Mouse (Mus musculus) ES-E14 (cell line): ENCODE measurements around the gene Lgals9. TPM values are rescaled to one million over a fixed set of nuclear protein-coding genes. Genes with fewer than 3 reads are reported as not detected.

Experiments used
- DNase-seq: peaks from one replicate; pipeline ENCODE4 v3.0.0-alpha.2; 2013; ENCODE audit warnings: low read depth, low spot score
- H3K27ac ChIP-seq: 2 replicates; pipeline ENCODE4 v1.5.1; 2012; ENCODE audit warnings: low read depth, mild to moderate bottlenecking, low read length, moderate library complexity, mixed read lengths; ENCODE audit not compliant: poor library complexity, insufficient read depth, severe bottlenecking
- H3K36me3 ChIP-seq: 2 replicates; pipeline ENCODE4 v1.6.1; 2012; ENCODE audit warnings: mild to moderate bottlenecking, low read length, moderate library complexity, mixed read lengths; ENCODE audit not compliant: control insufficient read depth, poor library complexity, insufficient read depth, severe bottlenecking
- H3K4me1 ChIP-seq, 2 experiments: fragments of 150-350 bp in 1 of 2; sonication (generic) in 1 of 2; 2 replicates each; pipeline ENCODE4 v1.6.1; 2012; ENCODE audit warnings: low read length in 2 of 2, mild to moderate bottlenecking in 1 of 2, mixed read lengths in 1 of 2; ENCODE audit not compliant: control insufficient read depth in 2 of 2, insufficient read depth in 2 of 2, poor library complexity in 1 of 2
- H3K4me3 ChIP-seq, 2 experiments: fragments of 150-350 bp in 1 of 2; sonication (generic) in 1 of 2; 2 replicates each; pipeline ENCODE4 v1.5.1; 2012; ENCODE audit warnings: low read length in 2 of 2, low read depth in 1 of 2, mild to moderate bottlenecking in 1 of 2, mixed read lengths in 1 of 2; ENCODE audit not compliant: insufficient read depth in 1 of 2, poor library complexity in 1 of 2, severe bottlenecking in 1 of 2
- H3K9ac ChIP-seq: 2 replicates; pipeline ENCODE4 v1.6.1; 2012; ENCODE audit warnings: low read depth, mild to moderate bottlenecking, low read length, mixed read lengths; ENCODE audit not compliant: poor library complexity, insufficient read depth, severe bottlenecking
- H3K9me3 ChIP-seq: fragments of 150-350 bp; sonication (generic); 2 replicates; pipeline ENCODE4 v1.6.1; 2012; ENCODE audit warnings: low read depth, mild to moderate bottlenecking, low read length; ENCODE audit not compliant: control insufficient read depth, insufficient read depth
- CHD2 ChIP-seq: IDR thresholded peaks from 2 replicates; pipeline ENCODE4 v1.6.1; 2014; ENCODE audit warnings: mild to moderate bottlenecking, low read depth, low read length, inconsistent platforms
- HCFC1 ChIP-seq: IDR thresholded peaks from 2 replicates; pipeline ENCODE4 v1.6.1; 2012; ENCODE audit warnings: low read length, inconsistent platforms, borderline replicate concordance; ENCODE audit not compliant: insufficient read depth
- MAFK ChIP-seq: IDR thresholded peaks from 2 replicates; pipeline ENCODE4 v1.6.1; 2014; ENCODE audit warnings: mild to moderate bottlenecking, low read depth, low read length, inconsistent platforms; ENCODE audit not compliant: insufficient read depth
- ZC3H11A ChIP-seq: IDR thresholded peaks from 2 replicates; pipeline ENCODE4 v1.6.1; 2012; ENCODE audit warnings: low read depth, mild to moderate bottlenecking, inconsistent platforms, low read length, borderline replicate concordance
- ZNF384 ChIP-seq: IDR thresholded peaks from 2 replicates; pipeline ENCODE4 v1.6.1; 2012; ENCODE audit warnings: low read depth, low read length, inconsistent platforms
- in situ Hi-C, 2 experiments: fragments of 600-800 bp; cut with MboI; formaldehyde crosslinking; loops; one replicate each; pipeline ENCODE4 v1.15.1; 2025; ENCODE audit warnings: low sequenced_read_pairs in 2 of 2, inconsistent platforms in 1 of 2; ENCODE audit not compliant: unreplicated experiment in 2 of 2
- total RNA-seq: library from RNA; depleted of rRNA; stranded (reverse); fragments of 300-350 nt; gene quantifications from 2 replicates; pipeline ENCODE4 v1.2.3, GENCODE M21; 2012

The Lgals9 gene
- total RNA-seq, 1 experiment = 8.6 TPM

GRCm38 (mm10) chr11:79030570-79031451, 46.1 kb upstream of the Lgals9 start:
- Histone ChIP-seq H3K9ac (no peak overlapping the region), H3K4me1 (peaks cover 0 to 5% of the 10 kb centered on the region in 2 experiments; a peak in 1 of 4 replicates), H3K36me3 (no peaks in the 10 kb centered on the region), H3K27ac (no peak overlapping the region), H3K4me3 (0 out of 4 replicates have a peak overlapping the region, but pooled peaks of 1 of the 2 experiments have one; percentile 19), H3K9me3 (no peaks in the 10 kb centered on the region)
- DNase-seq = no peak
- in situ Hi-C loops = loop anchor here (5.0 to 10.0 kb wide), 2 partner anchors 181 to 184 kb away; no protein-coding TSS in a partner anchor
- TF ChIP-seq ZNF384 = peak; percentile 75; the same call in 1 of the 2 replicates
- no peak for TF ChIP-seq MAFK
- peak; percentile 82 for TF ChIP-seq ZC3H11A
- TF ChIP-seq HCFC1 = no peak

- Histone ChIP-seq H3K4me1 (peaks cover 0 to 12% of the 10 kb centered on the region in 2 experiments; a peak in 1 of 4 replicates), H3K27ac (no peak overlapping the region), H3K9ac (no peak overlapping the region), H3K36me3 (no peaks in the 10 kb centered on the region), H3K4me3 (no peak overlapping the region), H3K9me3 (no peaks in the 10 kb centered on the region)
- DNase-seq = no peak
- no peak for TF ChIP-seq HCFC1
- no peak for TF ChIP-seq ZC3H11A
- no peak for TF ChIP-seq ZNF384
- TF ChIP-seq MAFK = no peak
- TF ChIP-seq CHD2 = no peak
- in situ Hi-C loops = no loop called here
Observed at GRCm38 (mm10) chr11:79023751-79024150, 39.0 kb upstream of the Lgals9 start.

- Histone ChIP-seq H3K9me3 (no peaks in the 10 kb centered on the region), H3K27ac (no peak overlapping the region), H3K36me3 (no peaks in the 10 kb centered on the region), H3K4me1 (peaks cover 0 to 12% of the 10 kb centered on the region in 2 experiments; a peak in 1 of 4 replicates), H3K9ac (no peak overlapping the region), H3K4me3 (no peak overlapping the region)
- DNase-seq = no peak
- in situ Hi-C loops = no loop called here
- no peak for TF ChIP-seq ZNF384
- TF ChIP-seq ZC3H11A = no peak
- no peak for TF ChIP-seq HCFC1
- TF ChIP-seq CHD2 = no peak
- TF ChIP-seq MAFK = no peak
Observed at GRCm38 (mm10) chr11:79023342-79023741, 38.6 kb upstream of the Lgals9 start.

- TF ChIP-seq HCFC1 (no peak), MAFK (no peak), ZC3H11A (no peak), CHD2 (no peak), ZNF384 (no peak)
- no peaks in the 10 kb centered on the region for H3K9me3 ChIP-seq
- in situ Hi-C loops = no loop called here
- H3K36me3 ChIP-seq = no peaks in the 10 kb centered on the region
- DNase-seq = no peak
- H3K4me1 ChIP-seq = peaks cover 0 to 12% of the 10 kb centered on the region in 2 experiments; a peak in 1 of 4 replicates
- H3K27ac ChIP-seq = no peak overlapping the region
- no peak overlapping the region for H3K4me3 ChIP-seq
- H3K9ac ChIP-seq = no peak overlapping the region
Observed at GRCm38 (mm10) chr11:79022836-79023235, 38.1 kb upstream of the Lgals9 start.
